Mouse (Mus musculus) liver, embryonic 11.5 days (tissue): ENCODE measurements at regions not wholly inside any gene's neighbourhood (a gene's known extent, or its start where the extent isn't known, plus 50 kb on each side); places are given as distances from the start of the nearest gene placed in this dataset.

Experiments used
- ATAC-seq: fragments of 200-750 bp; cut with Nextera tagmentation; replicated peaks from 2 replicates; pipeline ENCODE4 v1.8.0; 2017; ENCODE audit warnings: moderate number of reproducible peaks, mild to moderate bottlenecking, moderate TSS enrichment, moderate library complexity; ENCODE audit not compliant: low FRiP score
- DNase-seq: peaks from one replicate; pipeline ENCODE4 v3.0.0-alpha.2; 2017; ENCODE audit warnings: low spot score
- H3K27ac ChIP-seq: fragments of 300-500 bp; sonication (generic); 2 replicates; pipeline ENCODE4 v1.5.1; 2014; ENCODE audit warnings: mild to moderate bottlenecking, low read depth, low read length, control low read depth
- H3K27me3 ChIP-seq: fragments of 300-500 bp; sonication (generic); replicated peaks from 2 replicates; pipeline ENCODE4 v1.6.1; 2014; ENCODE audit warnings: low read length, mixed read lengths; ENCODE audit not compliant: control insufficient read depth, insufficient read depth
- H3K36me3 ChIP-seq: fragments of 300-500 bp; sonication (generic); 2 replicates; pipeline ENCODE4 v1.6.1; 2014; ENCODE audit warnings: mild to moderate bottlenecking, low read length, moderate library complexity, mixed read lengths; ENCODE audit not compliant: control insufficient read depth, insufficient read depth
- H3K4me1 ChIP-seq: fragments of 300-500 bp; sonication (generic); replicated peaks from 2 replicates; pipeline ENCODE4 v1.6.1; 2014; ENCODE audit warnings: low read length, mixed read lengths; ENCODE audit not compliant: control insufficient read depth, insufficient read depth
- H3K4me2 ChIP-seq: fragments of 300-500 bp; sonication (generic); 2 replicates; pipeline ENCODE4 v1.6.1; 2014; ENCODE audit warnings: mild to moderate bottlenecking, control low read depth, moderate library complexity
- H3K4me3 ChIP-seq: fragments of 300-500 bp; sonication (generic); 2 replicates; pipeline ENCODE4 v1.5.1; 2014; ENCODE audit warnings: low read depth, low read length, control low read depth
- H3K9ac ChIP-seq: fragments of 300-500 bp; sonication (generic); 2 replicates; pipeline ENCODE4 v1.6.1; 2014; ENCODE audit warnings: low read depth, low read length, control low read depth
- H3K9me3 ChIP-seq: fragments of 300-500 bp; sonication (generic); 2 replicates; pipeline ENCODE4 v1.6.1; 2016; ENCODE audit warnings: low read length, inconsistent platforms, mixed read lengths; ENCODE audit not compliant: control insufficient read depth
- WGBS: fragments of 180-500 bp; shearing (Covaris S2); extraction: QIAGEN DNeasy Blood & Tissue Kit; methylation state at CpG from one replicate; pipeline ENCODE4 v1.1.7; 2014; 5-methylcytosine and 5-hydroxymethylcytosine counted together

DNA sequence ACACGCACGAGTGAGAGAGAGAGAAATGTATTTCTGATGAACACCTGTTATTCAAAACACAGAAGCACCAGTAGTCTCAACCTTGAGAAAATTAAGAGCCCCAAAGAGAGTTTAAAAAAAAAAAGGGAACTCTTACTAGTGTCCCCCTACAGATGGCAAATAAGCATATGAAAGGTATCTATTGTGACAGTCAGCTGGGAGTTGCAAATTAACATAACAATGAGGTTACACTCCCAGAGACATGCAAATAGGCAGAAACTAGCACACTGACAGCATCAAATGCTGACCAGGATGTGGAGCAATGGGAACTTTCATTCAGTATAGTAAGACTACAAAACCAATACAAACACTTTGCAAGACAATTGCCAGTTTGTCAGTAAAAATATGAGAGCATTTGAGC is 619.1 kb upstream of the Zeb2 start:
- 62% methylated on average over 2 of the region's 2 CpGs for WGBS
- Histone ChIP-seq H3K9me3 (no peaks in the 10 kb centered on the region), H3K36me3 (no peaks in the 10 kb centered on the region), H3K9ac (no peak overlapping the region), H3K27ac (no peak overlapping the region), H3K4me1 (no peaks in the 10 kb centered on the region), H3K27me3 (no peaks in the 10 kb centered on the region), H3K4me2 (no peak overlapping the region), H3K4me3 (no peak overlapping the region)
- DNase-seq (no peak), ATAC-seq (no peak)

DNA sequence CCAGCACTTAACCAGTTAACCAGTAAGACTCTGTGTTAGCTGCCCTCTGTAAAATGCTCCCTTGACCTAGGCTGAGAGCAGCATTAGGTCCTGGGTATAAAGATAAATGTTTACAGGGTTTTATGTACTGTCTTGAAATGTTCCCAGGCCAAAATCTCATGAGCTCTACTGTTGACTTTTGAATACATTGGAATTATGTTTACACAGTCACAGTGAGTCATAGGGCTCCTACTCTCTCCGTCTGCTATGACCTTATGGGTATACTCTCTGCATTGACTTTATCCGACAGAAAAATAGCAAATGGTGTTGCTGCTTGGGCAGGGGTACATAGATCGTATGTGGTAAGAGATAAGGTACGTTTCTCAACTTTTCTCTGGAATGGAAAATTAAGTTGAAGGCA is 596.8 kb upstream of the Zeb2 start:
- Histone ChIP-seq H3K36me3 (no peaks in the 10 kb centered on the region), H3K4me2 (no peak overlapping the region), H3K27ac (no peak overlapping the region), H3K9me3 (no peaks in the 10 kb centered on the region), H3K9ac (no peak overlapping the region), H3K4me3 (no peak overlapping the region), H3K27me3 (no peaks in the 10 kb centered on the region), H3K4me1 (no peaks in the 10 kb centered on the region)
- DNase-seq (no peak), ATAC-seq (no peak)
- 66% methylated on average over 4 of the region's 4 CpGs for WGBS

GRCm38 (mm10) chr2:45707026-45707425 is 589.8 kb upstream of the Zeb2 start:
- ATAC-seq (no peak), DNase-seq (no peak)
- Histone ChIP-seq H3K36me3 (no peaks in the 10 kb centered on the region), H3K9me3 (no peaks in the 10 kb centered on the region), H3K4me1 (no peaks in the 10 kb centered on the region), H3K4me3 (no peak overlapping the region), H3K4me2 (no peak overlapping the region), H3K27me3 (no peaks in the 10 kb centered on the region), H3K27ac (no peak overlapping the region), H3K9ac (no peak overlapping the region)

- no peaks in the 10 kb centered on the region for H3K36me3 ChIP-seq
- H3K9ac ChIP-seq: no peak overlapping the region
- H3K4me3 ChIP-seq: no peak overlapping the region
- DNase-seq (no peak), ATAC-seq (no peak)
- H3K4me2 ChIP-seq: no peak overlapping the region
- H3K9me3 ChIP-seq: no peaks in the 10 kb centered on the region
- no peaks in the 10 kb centered on the region for H3K4me1 ChIP-seq
- no peak overlapping the region for H3K27ac ChIP-seq
- H3K27me3 ChIP-seq: no peaks in the 10 kb centered on the region
These were observed 585.3 kb upstream of the Zeb2 start for GRCm38 (mm10) chr2:45702511-45702910.

- 88% methylated on average over 1 of the region's 1 CpGs for WGBS
- no peaks in the 10 kb centered on the region for H3K27me3 ChIP-seq
- no peak overlapping the region for H3K4me2 ChIP-seq
- no peaks in the 10 kb centered on the region for H3K36me3 ChIP-seq
- no peak for DNase-seq
- no peak for ATAC-seq
- H3K4me1 ChIP-seq: no peaks in the 10 kb centered on the region
- H3K9me3 ChIP-seq: no peaks in the 10 kb centered on the region
- H3K9ac ChIP-seq: no peak overlapping the region
- no peak overlapping the region for H3K27ac ChIP-seq
- no peak overlapping the region for H3K4me3 ChIP-seq
These were observed 583.4 kb upstream of the Zeb2 start for GRCm38 (mm10) chr2:45700578-45700977.

DNA sequence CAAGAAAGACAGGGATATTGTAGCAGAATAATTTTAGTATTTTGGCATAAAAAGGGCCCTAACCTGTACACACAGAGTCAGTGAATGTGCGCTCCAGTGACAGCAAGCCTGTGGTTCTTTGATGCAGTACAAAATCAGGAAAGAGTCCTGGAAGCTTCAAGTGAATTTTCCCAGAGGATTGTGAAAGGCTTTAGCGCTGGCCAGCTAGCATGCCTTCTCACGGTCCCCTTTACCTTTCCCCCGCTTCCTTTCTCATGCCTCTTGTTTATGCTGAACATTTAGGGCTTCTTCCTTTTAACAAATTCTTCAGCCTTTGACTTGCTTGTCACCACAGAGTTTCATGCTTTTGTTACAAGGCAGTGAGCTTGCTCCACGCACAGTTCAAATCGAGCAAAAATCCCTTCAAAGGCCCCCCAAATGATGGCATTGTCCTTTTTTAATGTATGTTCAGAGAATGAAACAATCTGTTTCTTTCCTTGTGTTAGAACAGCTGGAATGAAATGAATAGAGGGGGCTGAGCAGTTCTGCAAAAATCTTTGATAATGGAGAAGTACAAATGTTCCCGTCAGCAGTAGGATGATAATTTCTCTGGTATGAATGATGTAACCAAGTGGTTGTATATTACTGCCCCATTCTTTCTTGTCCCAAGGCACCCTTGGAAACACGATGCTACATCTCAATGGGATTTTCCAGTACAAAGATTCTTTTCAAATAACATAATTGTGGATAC is 576.3 kb upstream of the Zeb2 start:
- ATAC-seq (no peak), DNase-seq (no peak)
- Histone ChIP-seq H3K36me3 (no peaks in the 10 kb centered on the region), H3K27ac (no peak overlapping the region), H3K27me3 (no peaks in the 10 kb centered on the region), H3K4me1 (no peaks in the 10 kb centered on the region), H3K4me2 (no peak overlapping the region), H3K4me3 (no peak overlapping the region), H3K9me3 (no peaks in the 10 kb centered on the region), H3K9ac (no peak overlapping the region)
- 82% methylated on average over 8 of the region's 8 CpGs for WGBS

DNA sequence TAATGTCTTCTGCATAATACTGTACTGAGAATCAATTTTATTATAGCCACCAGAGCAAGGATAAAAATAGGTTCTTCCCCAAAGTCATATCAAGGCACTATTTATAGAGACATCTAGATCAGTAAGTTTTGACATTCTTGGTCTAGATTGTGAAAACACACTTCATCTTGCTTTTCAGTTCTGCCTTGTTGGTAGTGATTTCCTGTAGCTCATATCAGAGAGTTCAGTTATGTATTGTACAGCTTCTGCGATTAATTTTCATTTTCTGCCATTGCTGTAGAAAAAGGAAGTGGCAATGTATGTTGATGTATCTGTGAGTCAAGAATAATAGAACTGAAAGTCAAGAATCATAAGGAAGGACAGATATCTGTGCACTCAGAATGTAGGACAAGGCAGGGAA is 575.6 kb upstream of the Zeb2 start:
- 79% methylated on average over 1 of the region's 1 CpGs for WGBS

DNA sequence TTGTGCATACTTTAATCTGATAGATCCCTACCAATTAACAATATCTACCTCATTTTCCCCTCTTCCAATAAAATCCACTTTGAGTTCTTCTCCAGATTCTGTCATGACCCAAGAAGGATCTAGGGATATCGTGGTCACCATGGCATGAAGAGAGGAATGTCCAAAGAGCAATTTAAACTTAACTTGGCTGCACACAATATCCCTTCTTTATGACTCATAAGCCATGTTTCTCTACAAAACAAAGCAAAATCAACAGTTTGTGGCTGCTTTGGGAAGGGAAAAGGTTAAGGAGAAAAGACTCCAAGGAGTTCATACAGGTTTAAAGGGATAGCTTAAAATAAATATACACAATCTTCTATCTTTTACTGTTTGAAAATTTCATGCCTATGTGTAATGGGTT is 571.8 kb upstream of the Zeb2 start:
- ATAC-seq (no peak), DNase-seq (no peak)
- no peaks in the 10 kb centered on the region for H3K9me3 ChIP-seq
- no peak overlapping the region for H3K27ac ChIP-seq
- no peaks in the 10 kb centered on the region for H3K4me1 ChIP-seq
- no peak overlapping the region for H3K9ac ChIP-seq
- H3K4me2 ChIP-seq: no peak overlapping the region
- 80% methylated on average over 1 of the region's 1 CpGs for WGBS
- H3K27me3 ChIP-seq: no peaks in the 10 kb centered on the region
- no peak overlapping the region for H3K4me3 ChIP-seq
- H3K36me3 ChIP-seq: no peaks in the 10 kb centered on the region

More for the DNA sequence above, 575.6 kb upstream of the Zeb2 start:
- Histone ChIP-seq H3K36me3 (no peaks in the 10 kb centered on the region), H3K27me3 (no peaks in the 10 kb centered on the region), H3K4me3 (no peak overlapping the region), H3K9me3 (no peaks in the 10 kb centered on the region), H3K9ac (no peak overlapping the region), H3K4me1 (no peaks in the 10 kb centered on the region), H3K4me2 (no peak overlapping the region), H3K27ac (no peak overlapping the region)
- DNase-seq (no peak), ATAC-seq (no peak)

- DNase-seq (no peak), ATAC-seq (no peak)
- no peak overlapping the region for H3K27ac ChIP-seq
- no peaks in the 10 kb centered on the region for H3K4me1 ChIP-seq
- 76% methylated on average over 1 of the region's 1 CpGs for WGBS
- H3K4me3 ChIP-seq: no peak overlapping the region
- no peaks in the 10 kb centered on the region for H3K36me3 ChIP-seq
- no peaks in the 10 kb centered on the region for H3K27me3 ChIP-seq
- no peaks in the 10 kb centered on the region for H3K9me3 ChIP-seq
- no peak overlapping the region for H3K4me2 ChIP-seq
- no peak overlapping the region for H3K9ac ChIP-seq
These were observed 564.1 kb upstream of the Zeb2 start for GRCm38 (mm10) chr2:45681251-45681650.
